In genomic region chr11:34054031-34054727, GRCm38 (mm10) we compare ENCODE assay signal across 21 mouse cellular contexts. TPM values are rescaled to one million over a fixed set of nuclear protein-coding genes. Genes with fewer than 3 reads are reported as not detected.
DNase-seq lines count a peak whose midpoint lies in the region; ATAC-seq lines count a peak whose summit lies in the region.
"Had no signal": no experiment of that assay in that cellular context is flagged by ENCODE, and none has a peak within 500 bp of the region (broad histone marks: within the 10 kb centered on the region; RNA-seq: fewer than 3 reads in every experiment).

No protein-coding gene starts in this region.

- DNase-seq in ovary, adult 18-20 months (ENCODE audit: low spot score): peak; percentile 40
- no peak for DNase-seq in ovary, postnatal 14 days (ENCODE audit: low spot score)
- peak; percentile 57 for DNase-seq in brain, adult 2 months (ENCODE audit: low read depth, low spot score)
- DNase-seq in frontal cortex, postnatal 25 days (ENCODE audit: low spot score in 2 of 2): no peak
- no peak for DNase-seq in urinary bladder, adult 18-20 months (ENCODE audit: low spot score in 2 of 2)
- DNase-seq: cerebellum, adult 11-12 months; heart, adult 2 months; heart, postnatal 10 days; liver, embryonic 13.5 days; lung, postnatal 10 days; midbrain, embryonic 14.5 days; thymus, postnatal 4 days had no signal

- ATAC-seq in CD4-positive, CD25-positive, alpha-beta regulatory T cell, adult 4 months: peak; percentile 51
- peak; percentile 38; the same call in 1 of the 2 replicates for ATAC-seq in neutrophil, adult 5-6 weeks (ENCODE audit: extremely low read depth, insufficient number of reproducible peaks, low FRiP score, poor library complexity, severe bottlenecking)
- ATAC-seq: hindbrain, postnatal 0 days had no signal

RNA-seq across cellular contexts. Expression of gene Lcp2, which starts 7.5 kb away (rescaled TPM):
- polyA plus RNA-seq in CD4-positive, CD25-positive, alpha-beta regulatory T cell, adult 4 months (2017; shearing (Covaris generic)): 100 to 1,000 TPM; 477 to 563 TPM
- 162 TPM in 2 replicates for total RNA-seq in neutrophil, adult 5-6 weeks (2017)

RNA-seq across cellular contexts. Expression of gene 4930469K13Rik, which starts 44.2 kb away (rescaled TPM):
- polyA plus RNA-seq in CD4-positive, CD25-positive, alpha-beta regulatory T cell, adult 4 months (2017; shearing (Covaris generic)): 10 to 100 TPM; 10.7 to 11.1 TPM
- total RNA-seq in neutrophil, adult 5-6 weeks (2017): not detected in 2 replicates
- total RNA-seq: adrenal gland, postnatal 4 days; heart, adult 2 months; heart, postnatal 10 days; layer of hippocampus, postnatal 10 days; left cerebral cortex, postnatal 25 days had no signal
- polyA plus RNA-seq: forebrain, embryonic 10.5 days; heart, adult 2 months; kidney, embryonic 16.5 days; liver, embryonic 13.5 days; midbrain, embryonic 14.5 days; stomach, embryonic 16.5 days had no signal

Comparison
In these comparisons a context has a peak if more than half of its experiments do, and no peak if none do; other contexts are left out.
1. DNase-seq: peak in ovary, adult 18-20 months (single experiment) and brain, adult 2 months (single experiment); none in ovary, postnatal 14 days (single experiment), frontal cortex, postnatal 25 days (0 of 2) and urinary bladder, adult 18-20 months (0 of 2).